Mouse (Mus musculus) cerebellum, postnatal 14 days (tissue): Measurements from ENCODE around the gene Ang.
A peak's percentile ranks its signal among the peaks of the same experiment; 100 is the strongest.

ENCODE experiments used
- DNase-seq, 2 experiments: peaks; one replicate each; pipeline ENCODE4 v3.0.0; 2021; ENCODE audit warnings: mixed read lengths in 2 of 2

Gene Ang

GRCm38 (mm10) chr14:51130315-51130940 lies 39.5 kb downstream of the Ang start:
- no peak for DNase-seq

- no peak for DNase-seq
Measured at GRCm38 (mm10) chr14:51131086-51131815, 40.3 kb downstream of the Ang start.

- no peak for DNase-seq
Measured at GRCm38 (mm10) chr14:51132372-51132771, 41.4 kb downstream of the Ang start.

- no peak for DNase-seq
Measured at GRCm38 (mm10) chr14:51140342-51140741, 49.4 kb downstream of the Ang start.

- no peak for DNase-seq
Measured at GRCm38 (mm10) chr14:51142119-51142518, 51.2 kb downstream of the Ang start.

- no peak for DNase-seq
Measured at GRCm38 (mm10) chr14:51142568-51142967, 51.6 kb downstream of the Ang start.

GRCm38 (mm10) chr14:51143287-51143686 lies 52.3 kb downstream of the Ang start:
- DNase-seq: no peak

- no peak for DNase-seq
Measured at GRCm38 (mm10) chr14:51143937-51144336, 53.0 kb downstream of the Ang start.

GRCm38 (mm10) chr14:51144451-51144850 lies 53.5 kb downstream of the Ang start:
- no peak for DNase-seq

- DNase-seq: peak; percentile 20 to 55
Measured at GRCm38 (mm10) chr14:51145521-51145920, 54.6 kb downstream of the Ang start.

- no peak for DNase-seq
Measured at GRCm38 (mm10) chr14:51146685-51147084, 55.7 kb downstream of the Ang start, which contains the start of gene Rnase1. Gene Rnase1, minus strand, starts transcription at chr14:51146785.

- DNase-seq: no peak
Measured at GRCm38 (mm10) chr14:51148006-51148405, 57.1 kb downstream of the Ang start.

- no peak for DNase-seq
Measured at GRCm38 (mm10) chr14:51149164-51149563, 58.2 kb downstream of the Ang start.

- DNase-seq: no peak
Measured at GRCm38 (mm10) chr14:51150206-51150831, 59.4 kb downstream of the Ang start.
